23 mouse cellular contexts compared by ENCODE assay signal in the genomic region with DNA sequence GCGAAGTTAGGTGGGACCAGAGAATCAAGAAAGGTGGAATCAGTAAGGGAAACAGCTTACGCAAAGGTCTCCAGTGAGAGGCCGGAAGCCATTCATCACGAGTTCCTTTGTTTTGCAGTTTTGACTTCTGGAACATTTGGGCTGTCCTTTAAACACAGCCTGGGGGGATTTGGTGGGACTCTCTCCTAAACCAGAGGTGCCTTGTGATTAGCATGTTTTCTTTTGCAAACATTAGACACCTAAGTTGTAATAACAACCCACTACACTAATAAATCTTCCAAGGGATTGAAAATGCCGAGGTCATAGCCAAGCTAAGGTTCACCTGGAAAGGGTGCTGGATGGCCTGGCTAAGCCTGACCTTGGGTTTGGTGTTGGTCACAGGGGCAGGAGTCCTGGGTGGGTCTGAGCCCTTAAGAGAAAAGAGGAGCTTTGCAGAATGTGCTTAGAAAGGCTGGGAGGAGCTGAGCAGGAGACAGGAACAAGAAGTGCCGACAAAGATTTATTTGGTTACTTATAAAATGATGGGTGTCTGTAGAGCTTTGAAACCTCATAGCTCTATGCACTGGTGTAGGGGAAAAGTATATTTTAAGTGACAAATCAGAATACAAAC. TPM values are rescaled to one million over a fixed set of nuclear protein-coding genes. Genes with fewer than 3 reads are reported as not detected.
DNase-seq lines count a peak whose midpoint lies in the region.
"Had no signal": no experiment of that assay in that cellular context is flagged by ENCODE, and none has a peak within 500 bp of the region (broad histone marks: within the 10 kb centered on the region; RNA-seq: fewer than 3 reads in every experiment).

No protein-coding gene starts in this region.

- peak; percentile 7 for DNase-seq in adrenal gland, postnatal 10 days
- no peak for DNase-seq in adrenal gland, adult 18-20 months (ENCODE audit: low spot score in 2 of 2)
- peak; percentile 13 for DNase-seq in kidney, postnatal 14 days
- no peak for DNase-seq in kidney, adult 18-20 months
- peak; percentile 73 for DNase-seq in ES-CJ7 (ENCODE audit: low read depth, low spot score)
- peak; percentile 91 for DNase-seq in ZHBTc4 (ENCODE audit: low read depth, low spot score)
- no peak for DNase-seq in ovary, postnatal 36 days (ENCODE audit: low spot score)
- DNase-seq: cerebellum, adult 18-20 months; cerebellum, postnatal 10 days; gastrocnemius, postnatal 10 days; right cerebral cortex, adult 18-20 months; spleen, adult 18-20 months; thymus, adult 18-20 months; thymus, postnatal 25 days had no signal

RNA-seq across cellular contexts. Expression of a gene that starts 28.3 kb away (rescaled TPM):
- total RNA-seq in adrenal gland, postnatal 10 days (2021) = not detected
- total RNA-seq in adrenal gland, adult 18-20 months (2021) = not detected
- total RNA-seq: adrenal gland, postnatal 36 days; common myeloid progenitor, adult 5-6 weeks; gastrocnemius, postnatal 10 days; heart, postnatal 25 days; layer of hippocampus, adult 2 months; layer of hippocampus, postnatal 14 days; left cerebral cortex, adult 2 months; left cerebral cortex, postnatal 25 days; liver, adult 2 months; megakaryocyte progenitor cell, adult 5-6 weeks had no signal

Comparison
In these comparisons a context has a peak if more than half of its experiments do, and no peak if none do; other contexts are left out.
1. DNase-seq: peak in adrenal gland, postnatal 10 days (single experiment), kidney, postnatal 14 days (single experiment), ES-CJ7 (single experiment) and ZHBTc4 (single experiment); none in adrenal gland, adult 18-20 months (0 of 2), kidney, adult 18-20 months (single experiment) and ovary, postnatal 36 days (single experiment).